Mouse (Mus musculus) E14TG2a.4 (cell line): ENCODE measurements around the gene Fam166b.

Source experiments
- H3K27me3 ChIP-seq: 2 replicates; pipeline ENCODE4 v1.6.1; 2014; ENCODE audit warnings: low read length, control low read depth; ENCODE audit not compliant: insufficient read depth
- H3K36me3 ChIP-seq: 2 replicates; pipeline ENCODE4 v1.6.1; 2014; ENCODE audit warnings: low read length, control low read depth; ENCODE audit not compliant: insufficient read depth
- H3K4me1 ChIP-seq: replicated peaks from 2 replicates; pipeline ENCODE4 v1.6.1; 2014; ENCODE audit warnings: low read depth, low read length, control low read depth
- H3K4me3 ChIP-seq: replicated peaks from 2 replicates; pipeline ENCODE4 v1.5.1; 2014; ENCODE audit warnings: mild to moderate bottlenecking, low read length
- H3K9me3 ChIP-seq: 2 replicates; pipeline ENCODE4 v1.6.1; 2014; ENCODE audit warnings: low read length, control low read depth
- CTCF ChIP-seq: conservative IDR thresholded peaks from 2 replicates; pipeline ENCODE4 v1.5.1; 2014; ENCODE audit warnings: low read length
- NANOG ChIP-seq: IDR thresholded peaks from 2 replicates; pipeline ENCODE4 v1.6.1; 2014; ENCODE audit warnings: borderline replicate concordance, low read length, mixed read lengths
- POU5F1 ChIP-seq: IDR thresholded peaks from 2 replicates; pipeline ENCODE4 v1.6.1; 2014; ENCODE audit warnings: low read length, borderline replicate concordance

The Fam166b gene

GRCm38 (mm10) chr4:43425648-43426380 is 3.1 kb downstream of the Fam166b start:
- H3K9me3 ChIP-seq, result no peaks in the 10 kb centered on the region
- H3K27me3 ChIP-seq, result peaks cover 92% of the 10 kb centered on the region
- TF ChIP-seq POU5F1 (no peak), CTCF (no peak), NANOG (no peak)
- H3K4me1 ChIP-seq, result peaks cover 64% of the 10 kb centered on the region
- peak overlapping the region; percentile 66 for H3K4me3 ChIP-seq
- peaks cover 45% of the 10 kb centered on the region for H3K36me3 ChIP-seq

- H3K9me3 ChIP-seq, result no peaks in the 10 kb centered on the region
- H3K4me1 ChIP-seq, result peaks cover 67% of the 10 kb centered on the region
- peaks cover 89% of the 10 kb centered on the region for H3K27me3 ChIP-seq
- H3K36me3 ChIP-seq, result peaks cover 45% of the 10 kb centered on the region
- peak overlapping the region; percentile 66 for H3K4me3 ChIP-seq
- TF ChIP-seq POU5F1 (no peak), NANOG (no peak), CTCF (no peak)
Observed at GRCm38 (mm10) chr4:43425197-43425596, 3.7 kb downstream of the Fam166b start.

GRCm38 (mm10) chr4:43424072-43424471 is 4.9 kb downstream of the Fam166b start:
- no peak for TF ChIP-seq CTCF
- no peak for TF ChIP-seq NANOG
- no peak for TF ChIP-seq POU5F1
- Histone ChIP-seq H3K4me1 (peaks cover 78% of the 10 kb centered on the region), H3K36me3 (peaks cover 45% of the 10 kb centered on the region), H3K4me3 (no peak overlapping the region), H3K9me3 (no peaks in the 10 kb centered on the region), H3K27me3 (peaks cover 81% of the 10 kb centered on the region)

- Histone ChIP-seq H3K4me1 (peaks cover 78% of the 10 kb centered on the region), H3K27me3 (peaks cover 74% of the 10 kb centered on the region), H3K36me3 (peaks cover 45% of the 10 kb centered on the region), H3K9me3 (no peaks in the 10 kb centered on the region), H3K4me3 (no peak overlapping the region)
- TF ChIP-seq POU5F1 (no peak), CTCF (no peak), NANOG (no peak)
Observed at GRCm38 (mm10) chr4:43423267-43423934, 5.5 kb downstream of the Fam166b start.

- TF ChIP-seq POU5F1, result no peak
- Histone ChIP-seq H3K4me1 (peaks cover 74% of the 10 kb centered on the region), H3K9me3 (no peaks in the 10 kb centered on the region), H3K4me3 (peak overlapping the region; percentile 65), H3K36me3 (peaks cover 47% of the 10 kb centered on the region), H3K27me3 (peaks cover 59% of the 10 kb centered on the region)
Observed at GRCm38 (mm10) chr4:43421632-43422240, 7.2 kb downstream of the Fam166b start.

GRCm38 (mm10) chr4:43420305-43420704 is 8.6 kb downstream of the Fam166b start:
- H3K9me3 ChIP-seq, result no peaks in the 10 kb centered on the region
- H3K36me3 ChIP-seq, result peaks cover 53% of the 10 kb centered on the region
- H3K27me3 ChIP-seq, result peaks cover 57% of the 10 kb centered on the region
- peaks cover 74% of the 10 kb centered on the region for H3K4me1 ChIP-seq
- TF ChIP-seq CTCF (peak; percentile 88), POU5F1 (no peak), NANOG (no peak)
- no peak overlapping the region for H3K4me3 ChIP-seq

GRCm38 (mm10) chr4:43419801-43420281 is 9.1 kb downstream of the Fam166b start:
- H3K27me3 ChIP-seq, result peaks cover 52% of the 10 kb centered on the region
- no peaks in the 10 kb centered on the region for H3K9me3 ChIP-seq
- TF ChIP-seq NANOG (no peak), CTCF (no peak), POU5F1 (no peak)

GRCm38 (mm10) chr4:43418973-43419656 is 9.8 kb downstream of the Fam166b start:
- TF ChIP-seq POU5F1, result no peak
- no peak for TF ChIP-seq NANOG
- no peak for TF ChIP-seq CTCF
- Histone ChIP-seq H3K9me3 (no peaks in the 10 kb centered on the region), H3K4me1 (peaks cover 80% of the 10 kb centered on the region), H3K36me3 (peaks cover 44% of the 10 kb centered on the region), H3K4me3 (no peak overlapping the region), H3K27me3 (peaks cover 45% of the 10 kb centered on the region)

More at GRCm38 (mm10) chr4:43419801-43420281, 9.1 kb downstream of the Fam166b start:
- Histone ChIP-seq H3K36me3 (peaks cover 51% of the 10 kb centered on the region), H3K4me1 (peaks cover 74% of the 10 kb centered on the region), H3K4me3 (no peak overlapping the region)
